Mouse (Mus musculus) thymus, postnatal 10 days (tissue): Measurements from ENCODE around the gene Antxr2.
A peak's percentile ranks its signal among the peaks of the same experiment; 100 is the strongest.

Experiments
- DNase-seq, 2 experiments: peaks; one replicate each; pipeline ENCODE4 v3.0.0; 2021; ENCODE audit warnings: low spot score in 2 of 2

Antxr2 gene

DNA sequence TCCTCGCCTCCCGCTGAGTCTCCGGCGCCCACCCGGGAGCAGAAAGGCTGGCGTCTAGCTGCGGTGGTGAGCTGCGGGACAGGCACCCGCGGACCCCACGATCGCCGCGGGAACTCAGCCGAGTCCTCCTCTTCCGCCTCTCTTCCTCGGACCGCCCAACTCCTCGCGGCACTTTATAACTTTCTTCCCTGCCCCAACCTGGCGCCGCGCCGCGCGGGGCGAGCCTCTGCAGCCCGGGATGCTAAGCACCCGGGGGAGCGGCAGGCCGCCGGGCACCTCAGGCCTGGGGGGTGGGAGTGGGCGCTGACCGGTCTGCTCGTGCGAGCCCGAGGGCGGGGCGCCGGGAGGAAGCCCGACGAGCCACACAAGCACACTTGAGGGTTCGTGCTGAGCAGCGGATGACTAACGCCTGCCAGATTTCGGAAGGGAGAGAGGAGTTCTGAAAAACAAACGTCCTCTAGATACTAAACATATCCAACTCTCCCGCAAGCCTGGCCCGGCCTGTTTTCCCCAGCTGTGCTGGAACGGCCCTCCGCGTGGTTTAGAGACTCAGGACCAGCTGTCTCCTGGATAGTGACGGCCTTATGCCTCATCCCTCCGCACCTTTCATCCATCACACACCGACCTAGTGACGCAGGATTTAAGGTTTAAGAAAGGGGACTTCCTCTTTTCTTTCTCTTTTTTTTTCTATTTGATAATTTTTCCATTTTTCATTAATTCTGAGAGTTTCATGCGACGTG lies at the start of gene Antxr2:
TSS of gene Antxr2 (minus strand) at position 142 of the 740 bp plus-strand sequence.
- DNase-seq: peak; percentile 36 to 38

DNA sequence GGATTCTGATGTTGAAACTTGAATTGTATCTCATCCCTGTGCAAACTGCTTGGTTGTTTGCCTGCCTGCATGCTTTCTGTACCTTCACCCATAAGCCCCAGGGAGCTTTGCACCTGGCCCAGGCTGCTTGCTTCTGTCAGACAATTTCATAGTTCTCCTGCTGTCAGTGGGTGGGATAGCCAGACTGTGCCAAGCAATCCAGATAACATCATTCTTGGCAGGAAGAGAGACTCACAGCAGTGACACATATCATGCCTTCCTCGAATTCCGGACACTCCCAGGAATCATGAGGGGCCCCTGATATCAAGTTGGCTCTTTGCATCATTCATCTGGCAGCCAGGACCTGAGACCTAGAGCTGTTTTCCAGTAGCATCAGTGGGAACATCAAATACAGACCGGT lies 45.8 kb upstream of the Antxr2 start:
- no peak for DNase-seq

DNA sequence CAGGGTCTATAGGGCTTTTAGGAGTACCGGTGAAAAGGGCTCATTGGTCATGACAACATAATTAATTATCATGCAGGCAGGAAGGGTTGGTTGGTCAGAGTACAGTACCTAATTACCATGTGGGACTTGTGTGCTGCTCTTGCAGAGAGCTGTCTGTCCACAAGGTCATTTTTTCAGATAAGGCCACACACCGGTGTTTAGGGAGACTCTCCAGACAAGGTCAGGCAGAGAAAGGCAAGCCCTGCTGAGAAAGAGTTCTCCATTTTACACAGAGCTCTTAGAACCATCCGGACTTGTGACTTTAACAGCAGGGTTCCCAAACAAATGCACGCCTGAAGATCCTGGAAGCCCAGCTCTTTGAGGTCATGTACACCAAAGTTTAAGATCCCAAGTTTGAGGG lies 38.3 kb upstream of the Antxr2 start:
- no peak for DNase-seq

DNA sequence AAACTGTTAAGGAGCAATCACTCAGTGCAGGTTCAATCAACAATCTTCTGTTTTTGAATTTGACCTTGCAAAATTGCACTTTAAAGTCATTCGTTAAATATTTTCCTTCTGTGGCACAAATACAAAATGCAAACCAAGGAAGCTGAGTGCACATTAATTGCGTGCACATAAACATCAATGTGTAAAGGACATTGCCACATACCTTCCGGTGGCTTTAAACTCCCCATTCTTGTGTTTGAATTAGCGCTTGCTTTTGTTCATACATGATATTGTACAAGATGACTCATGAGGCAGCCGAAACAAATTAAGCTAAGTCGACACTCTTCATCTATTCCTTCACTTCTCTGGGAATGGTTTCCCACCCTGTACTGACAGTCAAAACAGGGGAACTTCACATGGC lies 24.4 kb upstream of the Antxr2 start:
- DNase-seq: no peak

DNA sequence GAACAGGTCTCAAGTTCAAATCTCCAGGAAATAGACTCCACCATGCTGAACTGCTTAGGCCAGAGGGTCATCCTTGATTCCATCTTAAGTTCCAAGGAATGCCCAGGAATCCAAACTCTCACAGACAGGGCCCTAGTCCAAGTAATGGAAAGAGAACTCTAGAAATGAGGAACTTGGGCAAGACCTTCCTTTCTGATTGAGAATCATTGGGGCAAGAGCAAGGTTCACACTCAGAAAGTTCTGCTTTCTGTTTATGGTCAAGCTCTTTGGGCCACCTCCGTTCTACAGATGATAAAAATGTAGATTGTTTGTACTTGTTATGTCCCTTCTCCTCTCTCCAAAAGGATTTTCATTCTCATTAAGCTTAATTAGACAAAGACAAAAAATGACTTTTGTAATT lies 24.0 kb upstream of the Antxr2 start:
- no peak for DNase-seq

DNA sequence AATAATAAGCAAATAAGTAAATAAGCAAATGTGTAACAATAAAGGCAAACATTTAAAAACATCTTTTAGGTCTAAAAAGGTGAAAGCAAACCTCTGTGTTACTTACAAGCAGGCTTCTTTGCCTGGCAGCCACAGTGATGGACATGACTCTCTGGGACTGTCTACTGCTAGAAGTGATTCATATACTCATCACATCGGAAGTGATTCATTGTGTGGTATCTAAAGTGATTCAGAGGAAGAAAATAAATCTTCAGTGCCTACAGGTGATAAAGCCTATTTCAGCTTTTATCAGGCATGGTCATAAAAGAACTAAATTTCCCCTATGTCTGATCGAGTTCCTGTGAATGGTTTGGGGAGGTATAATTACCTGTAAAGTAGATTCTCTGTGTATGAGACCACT lies 4.1 kb upstream of the Antxr2 start:
- DNase-seq: no peak

DNA sequence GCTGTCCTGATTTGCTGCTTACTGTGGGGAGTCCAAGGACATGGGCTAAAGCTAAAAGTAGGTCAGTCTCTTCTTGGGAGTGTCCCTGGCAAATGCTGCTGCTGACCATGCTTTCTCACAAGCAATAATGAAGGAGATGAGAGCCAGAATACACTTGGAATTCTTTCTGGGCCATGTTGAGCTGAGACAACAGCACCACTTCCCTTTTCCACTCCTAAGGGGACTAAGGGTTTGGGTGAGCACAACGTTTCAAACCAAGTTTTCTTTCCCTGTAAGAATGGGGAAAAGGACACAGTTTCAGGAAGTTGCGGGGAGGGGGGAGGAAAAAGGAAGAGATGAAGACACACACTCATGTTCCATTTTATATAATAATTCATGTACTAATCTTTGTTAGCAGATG lies 3.4 kb upstream of the Antxr2 start:
- DNase-seq: no peak

DNA sequence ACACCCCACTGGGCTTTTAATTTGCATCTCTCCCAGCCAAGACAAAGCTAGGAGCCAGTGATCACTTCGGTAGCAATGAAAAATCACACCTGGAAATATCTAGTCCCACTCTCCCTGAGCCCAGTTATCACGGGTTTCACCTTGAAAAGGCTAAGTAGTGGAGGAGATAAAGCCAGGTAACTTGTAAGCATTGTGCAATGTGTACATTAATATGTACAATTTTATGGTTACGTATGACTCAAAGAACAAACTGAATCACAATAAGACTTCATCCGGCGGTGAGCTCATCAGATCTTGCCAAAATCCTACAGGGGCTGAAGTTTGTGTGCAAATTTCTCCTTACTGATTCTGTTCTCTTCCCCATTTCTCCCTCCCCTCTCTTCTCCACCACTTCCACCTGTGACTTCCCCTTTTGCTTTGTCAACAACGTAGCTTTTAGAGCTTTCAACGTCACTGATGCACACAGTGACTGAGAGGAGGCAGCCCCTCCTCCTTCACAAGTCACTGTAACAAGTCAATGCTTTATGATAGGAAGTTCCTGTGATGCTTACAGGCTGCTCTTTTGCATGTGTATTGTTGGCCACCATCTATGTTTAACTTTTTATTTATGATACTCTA lies 2.1 kb upstream of the Antxr2 start:
- DNase-seq: no peak

DNA sequence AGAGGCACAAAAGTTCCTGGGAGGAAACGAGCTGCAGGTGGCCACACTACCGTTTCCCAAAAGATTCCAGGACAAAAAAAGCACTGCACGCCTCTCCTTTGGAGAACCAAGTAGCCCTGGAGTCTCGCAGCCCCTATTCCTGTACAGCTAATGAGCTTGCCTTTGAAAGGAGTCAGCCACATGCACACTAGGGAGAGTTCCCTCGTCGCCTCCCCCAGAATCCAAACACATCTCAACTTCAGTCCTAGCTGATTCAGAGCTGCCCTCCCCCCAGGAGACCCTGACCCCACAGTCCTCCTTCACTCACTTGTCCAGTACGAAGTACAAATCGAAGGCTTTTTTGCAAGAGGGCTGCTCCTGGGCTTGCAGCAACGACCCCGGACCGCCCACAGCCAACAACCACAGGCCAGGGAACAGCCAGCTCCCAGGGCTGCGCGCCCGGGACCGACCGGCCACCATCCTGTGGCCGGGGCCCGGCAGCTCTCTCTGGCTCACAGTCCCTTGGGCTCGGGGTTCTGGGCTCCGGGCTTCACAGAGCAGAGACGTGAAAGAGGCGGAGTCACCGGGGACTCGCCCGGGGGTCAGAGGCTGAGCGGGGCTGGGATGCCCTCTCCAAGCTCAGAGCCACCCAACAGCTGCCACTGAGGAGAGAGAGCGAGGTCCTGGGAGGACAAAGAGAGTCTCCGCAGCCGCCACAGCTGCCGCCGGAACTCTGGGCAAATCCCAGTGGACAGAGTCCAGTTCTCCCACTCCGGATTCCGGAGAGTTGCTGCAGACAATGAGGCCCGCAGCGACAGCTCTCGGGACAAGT lies 547 bp downstream of the Antxr2 start:
- peak; percentile 28 to 41 for DNase-seq

DNA sequence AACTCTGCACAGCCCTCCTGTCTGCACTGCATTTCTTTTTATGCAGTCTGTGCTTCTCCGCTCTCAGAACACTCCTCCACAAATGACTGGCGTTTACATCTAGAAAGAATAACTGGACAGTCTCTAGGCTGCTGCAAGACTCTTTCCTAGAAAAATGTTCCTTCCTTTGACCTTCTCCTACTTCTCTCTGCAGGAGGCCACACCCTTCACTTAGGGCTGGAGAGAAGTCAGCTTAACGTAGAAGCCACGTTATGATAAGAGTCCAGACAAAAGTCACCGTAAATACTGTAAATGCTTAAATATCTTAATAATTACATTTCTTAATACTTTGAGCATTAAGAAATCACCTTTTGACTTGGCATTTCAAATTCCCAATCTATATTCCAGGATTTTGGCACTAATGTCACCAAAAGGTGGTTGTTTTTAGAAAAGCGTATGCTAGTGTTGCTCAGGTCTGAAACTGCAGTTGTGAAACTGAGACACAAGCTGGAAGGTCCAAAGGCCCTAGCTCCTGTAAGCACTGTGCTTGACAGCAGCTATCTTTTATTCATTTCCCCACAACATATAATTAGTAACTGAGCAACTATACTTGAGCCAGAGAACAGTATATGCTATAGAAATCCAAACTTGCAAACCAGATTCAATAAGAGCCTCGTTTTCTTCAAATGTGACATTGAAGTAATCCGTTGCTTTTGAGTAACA lies 3.0 kb downstream of the Antxr2 start:
- no peak for DNase-seq

DNA sequence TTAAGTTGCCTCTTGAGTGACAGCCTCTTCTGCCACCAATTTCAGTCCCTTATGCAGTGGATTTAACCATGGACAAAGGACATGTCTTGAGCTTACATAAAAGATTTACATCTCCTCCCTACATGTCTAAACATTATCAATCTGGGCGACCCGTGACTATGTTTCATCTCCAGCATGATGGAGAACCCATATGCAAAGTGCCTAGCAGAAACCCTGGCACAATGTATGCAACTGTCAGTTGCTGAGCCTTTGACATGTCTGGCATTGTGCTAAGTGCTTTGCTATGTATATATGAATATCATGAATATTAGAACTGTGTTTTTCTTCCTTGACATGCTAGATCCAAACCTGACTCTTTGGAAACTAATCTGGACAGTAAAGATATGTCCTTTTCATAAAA lies 4.9 kb downstream of the Antxr2 start:
- no peak for DNase-seq

DNA sequence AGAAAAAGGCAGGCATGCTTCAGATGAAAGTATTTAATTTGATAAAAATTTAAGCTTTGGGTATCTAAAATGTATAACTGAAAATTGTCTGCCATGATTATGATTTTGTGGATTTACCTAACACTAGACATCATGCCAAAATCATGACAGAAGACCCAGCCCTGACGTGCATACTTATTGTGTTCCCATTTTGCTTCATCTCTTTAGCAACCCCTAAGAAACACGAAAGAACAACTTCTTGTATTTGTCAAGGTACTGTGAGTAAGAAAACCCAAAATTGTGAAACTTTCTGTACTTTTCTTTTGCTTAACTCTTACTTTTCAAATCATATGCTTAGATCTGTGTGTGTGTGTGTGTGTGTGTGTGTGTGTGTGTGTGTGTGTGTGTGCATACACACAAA lies 6.3 kb downstream of the Antxr2 start:
- no peak for DNase-seq

DNA sequence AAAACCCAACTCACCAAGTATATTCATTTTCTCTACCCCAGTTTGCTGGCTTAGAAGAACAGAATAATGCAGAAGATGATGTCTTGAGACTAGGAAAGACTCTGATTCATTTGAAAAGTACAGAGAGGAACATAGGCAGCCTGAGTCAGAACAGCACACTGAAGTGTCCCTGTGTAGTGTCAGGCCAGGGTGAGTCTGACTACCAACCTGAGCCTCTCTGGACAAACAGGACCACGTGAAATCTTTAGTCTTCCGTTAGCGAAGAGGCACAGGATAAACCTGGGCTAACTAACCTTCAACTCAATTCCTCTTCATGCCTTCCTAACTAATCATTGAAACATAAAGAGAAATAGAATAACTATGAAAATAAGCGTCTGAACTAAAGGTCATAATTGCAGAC lies 9.3 kb downstream of the Antxr2 start:
- no peak for DNase-seq

DNA sequence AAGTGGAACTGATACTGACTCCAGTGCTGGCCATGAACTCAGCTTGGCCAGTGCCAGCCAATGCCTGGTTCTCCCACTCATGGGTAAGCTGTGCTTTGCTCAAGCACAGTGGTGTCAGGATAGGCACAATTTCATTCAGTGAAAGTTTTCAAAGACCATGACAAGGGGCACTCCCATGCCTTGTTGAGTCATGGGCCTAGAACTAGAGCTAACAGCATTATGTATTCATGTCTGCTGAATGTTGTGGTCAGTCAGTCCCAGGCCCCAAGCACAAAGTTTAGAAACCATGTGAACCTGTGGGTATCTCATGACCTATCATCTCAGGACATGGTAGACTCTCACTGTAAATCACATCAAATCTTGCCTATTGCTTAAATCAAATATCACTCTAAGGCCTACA lies 10.2 kb downstream of the Antxr2 start:
- DNase-seq: no peak

DNA sequence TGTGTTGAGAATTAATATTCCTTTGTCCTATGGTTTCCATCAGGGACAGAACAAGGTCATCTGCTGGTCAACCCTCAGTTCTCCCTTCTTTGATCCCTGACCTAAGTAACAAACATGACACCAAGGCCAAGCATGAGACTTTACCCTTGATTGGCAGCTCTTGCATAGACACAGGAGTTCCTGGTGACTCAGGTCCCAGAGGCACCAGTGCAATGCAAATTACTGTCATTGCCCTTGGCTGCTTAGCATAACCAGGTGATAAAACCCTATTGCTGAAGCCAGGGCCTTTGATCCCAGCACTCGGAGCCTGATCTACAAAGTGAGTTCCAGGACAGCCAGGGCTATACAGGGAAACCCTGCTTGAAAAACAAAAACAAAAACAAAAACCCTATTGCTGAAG lies 11.4 kb downstream of the Antxr2 start:
- DNase-seq: no peak

DNA sequence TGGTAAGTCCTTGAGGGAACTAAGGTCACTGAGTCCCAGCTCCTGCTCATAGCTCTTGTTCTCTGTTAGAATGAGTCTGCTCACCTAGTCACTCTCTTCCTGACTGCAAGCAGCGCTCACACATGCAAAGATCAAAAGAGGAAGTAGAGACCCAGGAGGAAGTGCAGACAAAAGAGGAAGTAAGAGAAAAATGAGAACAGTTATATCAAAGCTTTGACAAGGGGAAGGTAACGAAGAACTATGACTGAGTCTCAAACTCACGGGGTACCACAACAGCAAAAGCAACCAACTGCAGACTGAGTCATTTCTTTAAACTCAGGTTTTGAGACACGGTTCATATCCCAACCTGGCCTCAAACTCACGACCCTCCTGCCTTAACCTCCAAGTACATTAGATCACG lies 12.7 kb downstream of the Antxr2 start:
- DNase-seq: peak; percentile 38 to 48

DNA sequence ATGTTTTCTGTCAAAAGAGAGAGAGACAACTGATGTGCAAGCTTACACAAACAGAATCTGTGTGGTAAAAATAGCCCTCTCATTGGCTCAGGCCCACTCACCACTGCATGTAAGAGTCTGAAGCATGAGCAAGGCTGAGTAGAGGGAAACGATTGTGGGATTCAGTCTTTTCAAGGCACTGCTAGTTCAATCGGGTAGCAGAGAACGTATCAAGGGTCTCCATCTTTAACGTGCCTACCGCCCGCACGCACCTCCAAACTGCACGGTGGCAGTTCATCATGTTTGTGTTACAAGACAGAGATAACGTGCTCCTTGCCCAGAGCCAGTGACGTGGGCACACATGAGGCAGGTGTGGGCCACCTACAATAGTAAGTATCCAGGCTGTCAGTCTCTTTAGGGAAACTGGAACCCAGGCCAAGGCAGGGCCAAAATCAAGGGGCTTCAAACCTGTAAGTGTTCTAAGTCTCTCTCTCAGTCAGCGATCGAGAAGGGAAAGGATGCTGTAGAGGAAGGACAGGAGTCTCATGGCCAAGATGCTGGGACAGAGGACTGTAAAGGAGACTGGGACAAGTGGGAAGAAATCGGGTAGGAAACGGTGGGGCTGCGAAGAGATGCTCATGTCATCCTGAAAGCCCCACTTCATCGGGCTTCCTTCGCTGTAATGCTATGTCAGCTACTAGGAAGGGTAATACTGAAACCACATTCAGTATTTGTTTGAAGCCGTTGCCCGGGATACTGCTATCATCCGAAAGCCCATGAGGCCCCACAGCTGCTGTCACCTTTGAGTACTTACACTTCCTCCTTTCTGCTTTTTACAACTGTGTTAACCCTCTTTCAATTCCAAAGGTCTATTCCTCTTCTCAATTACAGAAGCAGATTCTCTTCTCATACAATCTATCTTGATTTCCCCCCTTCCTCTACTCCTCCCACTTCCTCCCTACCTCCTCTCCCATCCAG lies 14.3 kb downstream of the Antxr2 start:
- DNase-seq: peak; percentile 28 to 37

DNA sequence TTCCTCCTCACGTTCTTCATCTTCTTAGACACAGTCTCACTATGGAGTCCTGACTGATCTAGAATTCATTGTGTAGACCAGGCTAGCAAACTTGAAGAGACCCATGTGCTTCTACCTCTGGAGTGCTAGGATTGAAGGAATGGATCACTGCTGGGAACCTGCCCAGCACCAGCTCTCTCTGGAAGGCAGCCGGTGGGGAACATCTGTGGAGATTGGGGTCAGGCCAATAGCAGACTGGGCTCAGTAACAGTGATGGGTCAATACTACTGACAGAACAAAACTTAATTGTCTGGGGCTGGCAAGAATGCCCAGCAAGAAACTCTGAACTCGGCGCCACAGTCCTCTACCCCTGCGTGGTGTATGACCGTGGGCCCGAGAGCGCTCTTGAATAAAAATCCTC lies 25.1 kb downstream of the Antxr2 start:
- DNase-seq: no peak

DNA sequence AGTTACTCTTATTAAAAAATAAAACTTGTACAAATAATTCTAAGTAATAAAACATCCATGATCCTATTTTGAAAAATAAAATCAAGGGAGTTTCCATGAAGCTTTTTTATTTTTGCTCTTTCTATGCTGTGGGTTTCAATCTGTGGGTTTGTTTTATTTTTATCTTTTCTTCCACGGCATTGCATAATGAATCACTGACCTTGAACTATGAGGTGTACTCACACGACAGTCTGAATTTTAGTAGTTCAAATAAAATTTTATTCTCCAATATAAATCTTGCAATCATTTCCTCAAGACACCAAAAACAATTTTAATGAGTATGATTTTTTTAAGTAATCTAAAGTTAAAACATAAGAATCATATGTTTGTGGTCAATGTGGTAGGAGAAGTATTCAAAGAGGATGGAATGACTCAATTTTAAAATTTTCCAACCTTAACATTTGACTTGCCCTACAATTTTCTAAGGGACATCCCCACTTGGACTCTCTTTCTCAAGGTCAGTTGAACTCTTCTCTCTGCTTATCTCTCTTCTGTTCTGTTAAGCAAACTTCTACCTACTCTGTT lies 31.5 kb downstream of the Antxr2 start:
- no peak for DNase-seq

DNA sequence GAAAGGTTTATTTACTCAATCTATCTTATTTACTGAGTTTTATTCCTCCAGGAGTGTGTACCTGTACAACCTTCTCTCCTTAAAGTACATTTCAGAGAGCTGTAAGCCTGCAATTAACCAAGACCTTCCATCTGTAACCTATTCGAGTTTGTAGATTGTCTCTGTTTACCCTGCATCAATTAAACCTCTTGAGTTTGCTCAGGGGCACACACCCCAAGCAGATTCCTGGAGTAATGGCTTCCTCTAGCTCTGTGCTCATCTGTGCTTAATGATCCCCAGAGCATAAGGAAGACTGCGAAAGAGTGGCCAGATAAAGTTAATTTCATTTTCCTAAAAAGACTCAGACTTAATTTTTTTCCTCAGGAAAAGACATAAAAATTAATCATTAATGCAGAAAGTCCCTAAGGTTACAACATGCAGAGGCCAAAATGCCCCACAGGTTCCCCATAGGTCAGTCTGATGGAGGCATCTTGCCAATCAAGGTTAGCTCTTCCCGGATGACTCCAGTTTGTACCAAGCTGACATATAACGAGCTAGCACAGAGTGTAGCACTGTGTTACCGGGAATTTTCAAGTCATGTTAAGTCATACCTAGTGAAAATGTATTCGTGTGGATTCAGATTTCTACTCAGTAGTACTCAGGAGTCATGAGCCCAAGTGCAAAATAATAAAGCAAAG lies 34.2 kb downstream of the Antxr2 start:
- no peak for DNase-seq
